Mouse (Mus musculus): ENCODE data around the gene Garem2.

Gene Garem2

DNA sequence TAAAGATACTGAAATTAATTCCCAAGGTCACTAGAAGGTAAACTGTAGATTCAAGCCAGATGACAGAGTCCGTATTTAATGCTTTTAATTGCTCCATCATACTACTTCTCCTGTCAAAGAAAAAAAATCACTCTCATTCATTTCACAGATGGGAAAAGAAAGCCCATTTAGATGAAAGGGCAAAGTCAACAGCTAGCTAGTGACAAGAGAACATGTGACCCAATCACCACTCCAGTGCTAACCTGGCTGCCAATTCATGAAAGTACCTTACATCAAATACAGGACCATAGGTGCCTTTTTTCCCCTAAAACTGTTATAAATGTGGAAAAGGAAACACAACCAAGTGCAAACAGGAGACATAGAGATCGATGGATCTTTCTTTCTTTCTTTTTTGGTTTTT is 48.3 kb downstream of the Garem2 start:
- no peak for DNase-seq (ENCODE audit: low spot score in 2 of 2)

DNA sequence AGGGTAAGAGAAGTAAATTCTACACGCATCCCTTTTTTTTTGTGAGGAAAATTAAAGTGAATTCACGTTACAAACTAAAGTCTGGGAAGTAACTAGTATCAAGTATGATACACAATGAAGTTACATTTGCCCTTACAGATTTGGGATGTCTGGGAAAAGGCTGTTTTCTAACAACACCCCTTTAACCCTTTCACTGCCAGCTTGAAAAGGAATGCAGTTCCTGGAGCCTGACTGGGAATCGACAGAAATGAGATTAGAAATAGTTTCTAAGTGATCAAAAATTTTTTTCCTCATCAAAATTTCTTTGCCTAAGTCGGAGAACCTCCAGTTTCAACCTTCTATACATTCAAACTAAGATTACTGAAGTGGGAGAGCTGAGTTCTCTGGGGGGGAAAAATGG is 49.1 kb downstream of the Garem2 start:
- no peak for DNase-seq (ENCODE audit: low spot score in 2 of 2)

DNA sequence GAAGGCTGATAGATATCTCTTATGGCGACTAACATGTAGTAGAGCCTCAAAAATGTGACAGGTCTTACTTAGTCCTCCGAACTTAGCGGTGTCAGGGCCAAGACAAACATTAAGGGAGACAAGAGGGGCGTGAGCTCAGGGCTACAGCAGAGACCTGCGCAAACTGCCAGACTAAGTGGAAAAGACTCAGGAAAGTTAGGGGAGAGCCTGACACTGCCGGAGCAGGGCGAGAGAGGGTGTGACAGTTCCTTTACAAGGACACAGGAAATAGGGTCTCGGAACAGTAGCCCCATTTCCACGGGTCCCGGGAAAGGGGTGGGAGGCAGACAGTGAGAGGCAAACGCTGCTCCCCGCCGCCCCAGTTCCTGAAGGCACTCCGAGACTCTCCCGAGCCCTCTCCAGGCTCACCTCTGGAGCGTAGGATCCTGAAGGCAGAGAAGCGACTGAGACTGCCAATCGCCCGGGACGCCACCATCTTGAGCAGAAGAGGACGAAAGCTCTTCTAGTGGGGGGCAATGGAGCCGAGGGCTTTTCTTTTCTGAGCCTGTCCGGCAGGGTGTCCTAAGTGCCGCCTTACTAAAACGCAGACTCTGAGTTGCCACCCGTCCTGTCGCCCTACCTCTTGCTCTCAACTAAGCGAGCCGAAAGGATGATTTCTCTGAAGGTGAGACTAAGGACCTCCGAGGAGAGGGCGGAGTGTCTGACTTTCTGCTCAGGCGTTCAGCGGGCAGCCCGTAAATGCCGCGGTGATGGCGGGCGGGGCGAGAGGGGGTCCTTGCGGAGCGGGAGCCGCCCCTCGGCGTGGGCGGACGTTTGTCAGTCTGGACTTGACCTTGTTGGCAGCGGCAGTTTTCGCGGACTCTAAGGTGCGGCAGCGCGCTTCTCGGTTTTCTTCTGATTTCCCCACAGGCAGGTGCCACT is 49.8 kb downstream of the Garem2 start, which contains the start of the genes Hadha and Hadhb:
Gene Hadha, minus strand, starts transcription at position 689 of the 921 bp plus-strand sequence.
Gene Hadhb, plus strand, starts transcription at position 775 of the 921 bp plus-strand sequence.
- DNase-seq (ENCODE audit: low spot score in 2 of 2), result peak; percentile 94 to 98

DNA sequence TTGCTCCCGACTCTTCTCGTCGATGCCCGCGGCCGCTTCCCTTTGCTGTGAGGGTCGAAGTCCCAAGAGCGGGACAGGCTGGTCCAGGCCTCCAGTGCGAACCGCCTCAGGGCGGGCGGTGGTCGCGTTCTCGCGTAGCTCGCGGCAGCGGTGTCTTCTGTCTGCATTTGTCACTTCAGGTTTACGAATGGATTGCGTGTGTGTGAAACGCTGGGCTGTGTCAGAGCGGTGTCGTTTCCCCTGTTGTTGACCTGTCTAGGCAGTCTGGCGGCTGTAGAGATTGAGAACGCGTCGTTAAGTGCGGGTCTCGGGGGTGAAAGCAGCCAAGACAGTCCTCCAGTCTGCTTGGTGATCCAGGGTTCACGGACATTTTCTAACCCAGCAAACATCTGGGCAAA is 50.4 kb downstream of the Garem2 start:
- no peak for DNase-seq (ENCODE audit: low spot score in 2 of 2)

DNA sequence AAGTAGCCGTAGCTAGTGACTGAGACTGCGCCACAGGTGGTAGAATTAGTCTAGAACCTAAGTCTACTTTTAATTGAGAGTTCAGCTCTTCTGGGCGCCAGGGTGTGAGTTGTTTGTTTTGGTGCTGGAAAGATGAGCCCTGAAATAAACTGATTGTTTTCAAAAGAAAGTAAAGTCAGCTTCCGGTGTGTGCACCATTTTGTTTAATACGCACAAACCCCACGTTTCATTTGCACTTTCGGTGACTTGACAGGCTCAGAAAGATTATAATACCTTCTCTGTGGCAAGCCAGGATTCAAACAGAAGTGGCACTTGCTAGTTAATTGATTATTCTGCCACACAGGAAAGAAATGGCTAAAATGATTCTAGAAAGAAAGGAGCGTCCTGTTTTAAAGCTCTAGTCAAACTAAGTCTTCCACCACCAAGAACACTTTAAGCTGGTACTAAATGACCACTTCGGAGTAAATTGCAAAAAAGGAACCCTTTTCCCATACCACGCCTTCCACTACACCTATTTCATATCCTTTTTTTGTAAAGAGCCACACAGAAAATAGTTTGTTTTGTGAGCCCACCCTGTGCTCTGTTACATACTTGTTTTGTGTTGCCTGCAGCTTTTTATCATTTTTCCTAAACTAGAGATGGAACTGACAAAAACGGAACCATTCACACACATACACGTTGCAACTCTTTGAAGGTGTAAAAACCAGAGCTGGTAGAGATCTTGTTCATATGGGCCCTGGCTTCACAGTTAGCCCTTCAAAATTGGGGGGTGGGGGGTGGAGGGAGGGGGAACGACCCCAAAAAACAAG is 51.1 kb downstream of the Garem2 start:
- DNase-seq (ENCODE audit: low spot score in 2 of 2), result no peak

DNA sequence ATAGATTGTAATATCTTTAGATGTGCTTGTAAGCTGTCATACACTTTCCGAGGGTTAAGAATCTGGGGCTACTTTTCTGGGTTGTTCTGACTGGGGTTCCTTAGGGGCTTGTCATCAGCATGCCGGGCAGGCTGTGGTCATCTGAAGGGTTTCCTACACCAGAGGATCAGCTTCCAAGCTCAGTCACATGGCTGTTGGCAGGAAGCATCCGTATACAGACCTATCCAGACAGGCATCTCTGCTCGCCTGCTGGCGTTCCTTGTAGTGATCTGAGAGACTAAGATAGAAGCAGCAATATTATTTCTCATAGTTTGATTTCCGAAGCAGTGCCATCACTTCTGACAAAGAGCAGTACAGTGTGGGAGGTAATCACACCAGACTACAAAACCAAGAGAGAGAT is 54.6 kb downstream of the Garem2 start:
- no peak for DNase-seq (ENCODE audit: low spot score in 2 of 2)

DNA sequence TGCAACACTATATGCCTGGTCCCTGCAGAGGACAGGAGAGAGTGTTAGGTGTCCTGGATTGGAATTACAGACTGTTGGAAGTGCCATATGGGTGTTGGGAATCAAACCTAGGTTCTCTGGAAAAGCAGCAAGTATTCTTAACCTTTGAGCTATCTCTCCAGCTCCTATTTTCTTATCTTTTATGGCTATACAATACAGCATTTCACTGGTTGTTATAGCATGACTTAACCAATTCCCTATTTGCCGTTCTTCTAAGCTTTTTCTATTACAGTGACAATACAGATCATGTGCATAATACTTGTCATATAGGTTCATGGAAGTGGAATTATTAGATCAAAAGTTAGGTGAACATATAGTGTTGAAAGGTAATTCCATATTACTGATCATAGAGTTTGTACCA is 56.9 kb downstream of the Garem2 start:
- no peak for DNase-seq (ENCODE audit: low spot score in 2 of 2)

DNA sequence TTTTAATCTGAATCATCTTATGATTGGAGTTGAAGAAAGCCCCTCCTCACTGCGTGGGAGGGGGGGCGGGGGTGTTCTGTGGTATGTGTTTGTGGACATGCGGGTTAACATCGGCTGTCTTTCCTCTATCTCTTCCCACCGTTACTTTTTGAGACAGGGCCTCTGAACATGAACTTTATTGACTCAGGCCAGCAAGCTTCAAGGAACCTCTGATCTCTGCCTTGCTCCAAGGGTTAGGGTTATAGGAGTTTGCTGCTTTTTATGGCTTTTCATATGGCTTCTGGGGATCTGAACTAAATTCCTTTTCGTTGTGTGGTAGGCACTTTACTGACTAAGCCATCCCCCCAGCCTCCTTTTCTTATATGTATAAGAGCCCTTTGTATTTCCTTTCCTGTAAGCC is 57.4 kb downstream of the Garem2 start:
- no peak for DNase-seq (ENCODE audit: low spot score in 2 of 2)

DNA sequence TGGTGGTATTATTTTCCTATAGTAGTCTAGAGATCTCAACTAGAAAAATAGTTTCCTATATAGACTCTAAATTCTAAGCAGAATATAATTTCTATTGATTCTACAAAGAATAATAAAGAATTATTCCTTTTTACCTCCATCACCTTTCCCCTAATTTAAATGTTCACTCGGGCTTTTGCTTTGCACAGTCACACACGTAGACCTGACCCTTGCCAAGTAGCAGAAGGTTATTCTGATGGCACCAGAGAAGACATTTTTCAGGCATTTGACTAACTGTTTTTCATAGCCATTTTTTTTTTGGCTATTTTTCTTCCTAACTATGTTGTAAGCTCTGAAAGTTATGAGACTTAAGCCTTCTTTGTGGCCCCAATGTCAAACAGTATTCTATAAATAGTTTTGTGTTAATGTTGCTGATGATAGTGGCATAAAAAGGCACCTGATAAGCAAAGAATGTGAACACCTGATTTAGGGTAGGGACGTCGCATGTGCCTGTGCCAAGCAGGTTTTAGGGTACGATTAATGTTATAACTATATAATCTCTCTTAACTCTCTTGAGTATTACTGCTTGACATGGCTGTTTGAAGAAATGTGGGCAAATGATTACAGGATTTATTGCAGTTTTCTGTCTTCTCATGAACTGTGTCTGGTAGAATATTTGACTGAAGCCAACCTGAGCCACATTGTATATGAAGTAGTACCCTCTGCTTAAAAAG is 60.4 kb downstream of the Garem2 start:
- DNase-seq (ENCODE audit: low spot score in 2 of 2), result no peak

Data from spleen, postnatal 4 days (tissue).